Mouse (Mus musculus) T-cell, adult 2 months (primary cell): ENCODE measurements around the gene Prss27.

ENCODE experiments used
- DNase-seq: peaks from one replicate; pipeline ENCODE4 v3.0.0; 2022; ENCODE audit warnings: low spot score

Gene Prss27

GRCm38 (mm10) chr17:24037844-24038243, at the start of gene Prss27:
Gene Prss27 (plus strand): TSS chr17:24038144.
- DNase-seq, result no peak

DNA sequence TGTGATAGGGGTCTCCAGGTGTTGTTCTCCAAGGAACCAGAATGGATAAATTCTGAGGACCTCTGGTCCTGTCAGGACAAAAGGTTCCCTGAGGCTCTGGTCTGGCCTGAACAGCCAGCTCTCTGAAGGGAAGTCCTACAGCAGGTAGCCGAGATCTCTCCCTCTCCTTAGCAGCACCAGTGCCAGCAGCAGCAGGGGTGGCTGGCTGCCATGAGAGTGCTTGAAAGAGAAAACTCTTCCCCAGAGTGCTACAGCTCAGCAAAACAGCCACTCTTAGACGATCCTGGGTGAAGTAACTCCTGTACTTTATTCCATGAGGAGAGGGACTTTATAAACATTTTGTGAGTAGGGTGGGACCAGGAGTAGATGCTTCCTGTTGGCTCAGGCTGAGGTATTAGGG, 48.1 kb upstream of the Prss27 start:
- DNase-seq, result no peak

- no peak for DNase-seq
Measured at GRCm38 (mm10) chr17:23992789-23993553, 45.0 kb upstream of the Prss27 start.

DNA sequence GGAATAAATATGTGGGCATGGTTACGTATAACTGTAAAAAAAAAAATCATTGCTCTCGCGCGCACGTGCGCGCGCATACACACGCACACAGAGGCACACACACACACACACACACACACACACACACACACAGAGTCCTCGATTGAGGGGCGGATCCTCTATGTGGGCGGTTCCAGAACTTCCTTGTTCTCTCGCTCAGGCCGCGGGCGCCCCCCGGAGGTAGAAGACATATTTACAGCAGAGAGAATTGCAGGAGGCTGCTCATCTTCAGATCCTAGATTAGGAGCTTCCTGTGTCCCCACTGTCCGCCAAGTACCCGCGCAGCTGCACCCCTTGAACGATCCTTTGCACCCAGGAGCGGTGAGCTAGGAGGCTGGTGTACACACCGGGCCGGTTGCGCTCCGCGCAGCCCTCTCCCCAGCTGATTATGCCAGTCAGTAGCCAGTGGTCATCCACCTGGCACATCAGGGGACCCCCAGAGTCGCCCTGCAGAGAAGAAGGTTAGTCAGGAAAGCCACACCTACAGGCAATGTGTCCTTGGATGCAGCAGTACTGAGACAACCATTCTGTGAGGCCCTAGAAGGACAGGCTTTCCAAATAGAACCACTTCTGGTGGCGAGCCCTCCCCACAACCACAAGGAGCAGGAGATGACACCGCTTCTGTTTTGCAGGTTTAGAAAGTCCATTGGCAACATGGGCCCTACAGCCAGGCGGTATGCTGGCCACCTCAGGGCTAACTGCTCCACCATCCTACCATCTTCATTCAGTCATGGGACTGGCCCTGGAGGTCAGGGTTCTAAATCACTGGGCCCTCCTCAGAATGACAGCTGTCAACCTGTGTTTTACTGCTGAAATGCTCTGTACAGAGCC, 44.1 kb upstream of the Prss27 start:
- DNase-seq, result peak; percentile 90

DNA sequence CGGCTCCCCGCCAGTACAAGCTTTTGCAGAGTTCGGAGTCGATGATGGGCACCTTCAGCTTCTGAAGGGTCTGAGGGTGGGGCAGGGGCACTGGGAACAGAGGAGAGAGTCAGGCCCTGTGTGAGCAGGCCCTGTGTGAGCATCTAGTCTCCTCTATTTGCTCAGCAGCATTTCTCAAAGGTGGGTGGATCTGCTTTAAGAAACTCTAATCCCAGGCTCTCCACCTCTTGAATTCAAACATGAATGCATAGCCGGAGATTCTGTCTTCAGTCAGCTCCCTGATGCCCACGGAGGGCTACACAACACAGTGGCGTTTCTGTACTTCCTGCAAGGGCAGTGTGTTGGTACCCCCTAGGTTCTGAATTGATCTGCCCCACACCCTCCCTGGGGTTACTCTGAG, 43.3 kb upstream of the Prss27 start:
- no peak for DNase-seq

- DNase-seq, result no peak
Measured at GRCm38 (mm10) chr17:23995421-23995820, 42.5 kb upstream of the Prss27 start.

- no peak for DNase-seq
Measured at GRCm38 (mm10) chr17:23997901-23998300, 40.0 kb upstream of the Prss27 start, which contains the start of gene Prss22. Gene Prss22 (minus strand): TSS chr17:23998100.

- DNase-seq, result no peak
Measured at GRCm38 (mm10) chr17:23998383-23998782, 39.6 kb upstream of the Prss27 start.

DNA sequence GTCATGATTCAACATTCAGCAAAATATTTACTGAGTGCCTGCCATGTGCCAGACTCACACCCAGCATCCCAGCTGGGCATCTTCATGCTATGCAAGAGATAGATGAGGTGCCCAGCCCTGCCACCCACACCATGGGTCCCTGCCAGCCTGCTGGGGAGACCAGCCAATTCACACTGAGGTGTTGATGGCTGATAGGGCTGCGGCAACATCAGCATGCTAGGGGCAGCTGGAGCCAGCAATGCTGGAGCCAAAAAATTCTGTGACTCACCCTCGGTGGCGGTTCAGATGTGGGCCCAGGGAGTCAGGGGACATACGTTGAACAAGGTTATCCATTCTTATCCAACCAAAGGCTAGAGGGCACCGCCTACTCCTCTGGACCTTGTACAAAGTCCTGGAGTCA, 37.5 kb upstream of the Prss27 start:
- no peak for DNase-seq

DNA sequence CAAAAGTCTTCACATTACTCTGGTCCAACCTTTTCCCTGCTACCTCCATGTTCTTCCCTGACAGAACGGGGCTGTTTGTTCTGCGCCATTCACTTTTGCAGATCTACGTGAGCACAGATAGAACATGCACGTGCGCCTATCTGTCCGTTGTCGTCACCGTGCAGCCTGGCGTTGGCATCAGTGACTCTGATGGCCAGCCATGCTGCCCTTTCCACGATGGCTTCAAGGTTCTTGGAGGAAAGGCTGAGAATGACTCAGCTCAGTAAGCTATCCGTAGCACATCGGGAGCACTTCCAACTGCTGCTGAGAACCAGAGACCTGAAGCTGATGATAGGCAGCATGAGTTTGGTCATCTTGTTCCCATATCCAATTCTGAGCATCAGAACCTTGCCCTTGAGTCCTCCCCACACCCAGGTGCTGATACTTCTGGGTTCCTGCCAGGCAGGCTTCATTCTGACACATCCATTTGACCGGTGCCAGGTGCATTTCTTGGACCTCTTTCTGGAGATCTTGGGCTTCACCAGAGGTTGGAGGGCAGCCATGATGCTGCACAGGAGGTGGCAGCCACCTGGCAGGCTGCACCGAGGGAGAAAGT, 33.8 kb upstream of the Prss27 start:
- DNase-seq, result no peak

DNA sequence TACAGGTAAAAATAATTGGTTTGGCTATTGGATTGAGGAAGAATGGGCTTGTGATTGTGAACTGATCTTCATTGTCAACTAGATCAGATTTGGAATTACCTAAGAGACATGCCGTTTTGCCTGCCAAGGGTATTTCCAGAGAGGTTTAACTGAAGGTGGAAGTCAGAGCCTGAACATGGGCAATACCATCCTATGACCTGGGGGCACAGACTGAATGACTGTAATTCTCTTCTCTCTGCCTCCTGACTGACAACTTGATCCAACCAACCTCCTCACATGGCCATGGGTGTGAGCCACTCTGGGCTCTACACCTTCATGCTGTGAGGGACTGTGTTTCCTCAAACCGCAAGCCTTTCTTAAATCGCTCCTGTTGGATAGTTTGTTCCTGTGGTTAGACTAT, 32.9 kb upstream of the Prss27 start:
- no peak for DNase-seq

DNA sequence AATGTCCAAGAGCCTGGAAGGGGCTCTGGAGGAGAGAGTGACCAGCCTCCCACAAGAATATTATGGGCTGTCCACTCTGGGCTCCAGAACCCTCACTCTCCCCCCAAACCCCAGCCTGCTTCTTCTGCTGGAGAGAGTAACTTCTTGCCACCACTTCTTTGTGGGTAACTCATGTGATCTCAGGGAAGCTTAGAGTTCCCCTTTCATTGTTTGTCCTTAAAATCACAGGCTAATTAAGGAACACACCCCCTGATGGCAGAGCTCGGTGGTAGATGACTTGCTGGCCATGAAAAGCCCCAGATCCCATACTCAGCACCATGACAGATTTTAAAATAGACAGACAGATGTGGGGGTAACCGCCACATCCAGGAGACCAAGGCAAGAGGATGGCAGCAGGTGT, 31.0 kb upstream of the Prss27 start:
- no peak for DNase-seq

DNA sequence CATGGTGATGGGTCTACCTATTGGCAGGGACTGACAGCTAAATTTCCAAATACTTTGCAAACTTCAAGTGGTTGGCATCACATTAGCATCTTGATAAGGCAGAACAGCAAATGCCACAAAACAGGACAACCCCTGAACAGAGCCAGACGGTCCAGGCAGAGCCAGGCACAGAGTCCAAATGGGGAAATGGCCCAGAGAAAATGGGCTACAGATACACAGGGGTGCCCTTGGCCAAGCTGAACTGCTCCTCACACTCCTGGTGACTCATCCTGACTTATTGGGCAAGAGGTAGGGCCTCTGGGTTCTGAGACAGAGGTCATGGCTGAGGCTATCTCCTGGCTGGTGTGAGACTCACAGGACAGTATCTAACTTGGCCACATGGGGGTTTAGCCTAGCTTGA, 30.6 kb upstream of the Prss27 start:
- no peak for DNase-seq

- no peak for DNase-seq
Measured at GRCm38 (mm10) chr17:24008105-24008504, 29.8 kb upstream of the Prss27 start.

GRCm38 (mm10) chr17:24009617-24010016, 28.3 kb upstream of the Prss27 start:
- no peak for DNase-seq

DNA sequence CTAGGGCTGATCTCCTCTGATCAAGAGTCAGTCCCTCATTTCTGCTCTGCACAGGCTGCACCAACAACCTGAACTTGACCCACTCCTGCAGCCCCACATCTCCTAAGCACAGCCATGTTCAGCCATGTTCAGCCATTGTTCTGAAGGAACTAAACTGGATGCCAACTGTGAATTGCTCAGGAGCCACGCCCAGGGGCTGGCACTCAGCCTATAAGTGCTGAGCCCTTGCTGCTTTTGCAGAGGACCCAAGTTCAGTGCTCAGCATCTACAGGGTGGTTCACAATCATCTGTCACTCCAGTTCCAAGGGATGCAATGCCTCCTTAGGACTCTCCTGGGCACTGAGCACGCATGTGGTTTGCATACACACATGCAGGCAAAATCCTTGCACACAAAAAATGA, 25.0 kb upstream of the Prss27 start:
- no peak for DNase-seq

- no peak for DNase-seq
Measured at GRCm38 (mm10) chr17:24014433-24014965, 23.4 kb upstream of the Prss27 start.

GRCm38 (mm10) chr17:24015727-24016126, 22.2 kb upstream of the Prss27 start:
- no peak for DNase-seq

DNA sequence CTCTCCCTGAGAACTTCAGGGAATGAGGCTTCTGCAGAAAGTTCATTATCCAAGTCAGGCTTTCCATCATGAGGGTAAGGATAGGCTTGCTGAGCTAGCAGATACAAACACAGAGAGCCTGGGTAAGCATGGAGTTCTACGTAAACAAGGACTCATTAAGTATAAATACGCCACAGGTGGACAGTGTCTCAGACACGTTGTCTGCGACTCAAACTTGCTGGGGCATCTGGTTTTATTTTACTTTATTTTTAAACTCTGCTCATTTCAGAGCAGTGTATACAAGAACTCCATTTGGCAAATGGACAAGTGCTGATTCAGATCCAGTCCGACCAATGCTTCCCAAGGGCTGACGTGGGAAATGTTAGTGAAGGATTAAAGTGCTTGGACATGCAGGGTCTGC, 17.2 kb upstream of the Prss27 start:
- DNase-seq, result no peak

DNA sequence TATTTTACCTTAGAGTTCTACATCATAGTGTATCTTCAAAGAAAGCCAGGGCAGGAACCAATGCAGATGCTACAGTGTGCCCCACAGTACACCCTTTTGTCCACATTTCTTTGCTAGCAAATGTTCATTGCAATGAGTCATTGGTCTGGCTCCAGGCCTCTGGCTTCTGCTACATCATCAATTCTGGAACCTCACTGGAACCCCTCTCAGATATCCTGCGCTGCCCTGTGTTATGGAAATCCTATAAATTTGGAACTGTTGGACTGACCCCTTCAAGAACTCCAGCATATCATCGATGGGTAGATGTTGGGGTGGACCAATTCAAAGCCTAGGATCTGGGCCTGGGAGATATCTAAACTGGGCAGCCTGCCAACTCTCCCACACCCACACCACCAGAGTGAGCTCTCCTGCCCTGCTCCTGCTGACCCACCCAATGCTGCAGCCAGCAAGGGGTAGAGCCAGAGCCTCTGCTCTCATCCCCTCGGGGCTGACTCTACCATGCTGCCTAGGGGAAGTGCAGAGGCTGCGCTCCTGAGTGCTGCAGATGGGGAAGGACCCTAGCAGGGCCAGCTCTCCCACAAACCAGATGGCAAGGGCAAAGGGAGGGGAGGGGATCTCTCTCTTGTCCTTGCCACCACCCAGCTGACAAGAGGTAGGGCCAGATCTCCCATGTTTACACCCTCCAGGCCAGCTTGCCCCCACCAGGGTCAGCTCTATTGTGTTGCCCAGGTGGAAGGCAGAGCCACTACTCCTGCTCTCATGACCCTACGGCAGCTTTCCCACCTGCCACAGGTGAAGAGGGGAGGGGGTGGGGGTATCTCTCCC, 16.4 kb upstream of the Prss27 start:
- DNase-seq, result no peak

DNA sequence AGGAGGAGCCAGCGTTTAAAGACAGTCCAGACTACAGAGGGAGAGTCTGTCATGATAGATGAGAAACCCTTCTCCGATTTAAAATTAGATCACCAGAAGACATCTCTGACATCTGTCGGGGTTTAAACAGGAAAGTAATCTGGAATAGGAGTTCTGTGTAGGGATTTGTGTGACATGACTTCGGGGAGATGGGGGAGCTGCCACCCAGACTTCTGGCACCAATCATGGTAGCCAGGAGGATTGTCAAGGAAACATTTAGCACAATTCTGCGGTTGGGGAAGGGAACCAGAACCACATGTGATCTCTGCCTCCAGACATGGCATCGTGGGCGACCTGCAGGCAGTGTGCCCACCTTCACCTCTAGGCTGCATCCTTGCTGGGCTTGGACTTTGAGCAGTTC, 8.5 kb upstream of the Prss27 start:
- no peak for DNase-seq

DNA sequence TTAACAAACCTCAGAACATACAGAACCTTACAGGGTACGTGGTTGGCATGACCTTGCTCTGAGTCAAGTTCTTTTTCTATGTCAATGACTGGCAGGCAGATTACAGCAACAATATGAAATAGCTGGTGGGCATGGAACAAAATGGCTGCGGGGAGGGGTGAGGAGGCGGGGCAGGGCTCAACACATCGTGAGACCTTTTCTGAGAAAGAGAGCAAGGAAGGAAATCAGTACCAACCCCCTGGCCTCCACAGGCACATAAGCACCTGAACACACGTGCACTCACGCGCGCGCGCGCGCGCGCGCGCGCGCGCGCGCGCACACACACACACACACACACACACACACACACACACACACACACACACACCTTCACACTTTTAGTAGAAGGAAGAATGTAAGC, 7.4 kb upstream of the Prss27 start:
- no peak for DNase-seq
